Mouse (Mus musculus) ES-E14 (cell line): ENCODE data around the gene Tmem207. TPM values are rescaled to one million over a fixed set of nuclear protein-coding genes. Genes with fewer than 3 reads are reported as not detected.

Experiments
- DNase-seq: peaks from one replicate; pipeline ENCODE4 v3.0.0-alpha.2; 2013; ENCODE audit warnings: low read depth, low spot score
- H3K27ac ChIP-seq: 2 replicates; pipeline ENCODE4 v1.5.1; 2012; ENCODE audit warnings: low read depth, mild to moderate bottlenecking, low read length, moderate library complexity, mixed read lengths; ENCODE audit not compliant: poor library complexity, insufficient read depth, severe bottlenecking
- H3K36me3 ChIP-seq: 2 replicates; pipeline ENCODE4 v1.6.1; 2012; ENCODE audit warnings: mild to moderate bottlenecking, low read length, moderate library complexity, mixed read lengths; ENCODE audit not compliant: control insufficient read depth, poor library complexity, insufficient read depth, severe bottlenecking
- H3K4me1 ChIP-seq, 2 experiments: fragments of 150-350 bp in 1 of 2; sonication (generic) in 1 of 2; 2 replicates each; pipeline ENCODE4 v1.6.1; 2012; ENCODE audit warnings: low read length in 2 of 2, mild to moderate bottlenecking in 1 of 2, mixed read lengths in 1 of 2; ENCODE audit not compliant: control insufficient read depth in 2 of 2, insufficient read depth in 2 of 2, poor library complexity in 1 of 2
- H3K4me3 ChIP-seq, 2 experiments: fragments of 150-350 bp in 1 of 2; sonication (generic) in 1 of 2; 2 replicates each; pipeline ENCODE4 v1.5.1; 2012; ENCODE audit warnings: low read length in 2 of 2, low read depth in 1 of 2, mild to moderate bottlenecking in 1 of 2, mixed read lengths in 1 of 2; ENCODE audit not compliant: insufficient read depth in 1 of 2, poor library complexity in 1 of 2, severe bottlenecking in 1 of 2
- H3K9ac ChIP-seq: 2 replicates; pipeline ENCODE4 v1.6.1; 2012; ENCODE audit warnings: low read depth, mild to moderate bottlenecking, low read length, mixed read lengths; ENCODE audit not compliant: poor library complexity, insufficient read depth, severe bottlenecking
- H3K9me3 ChIP-seq: fragments of 150-350 bp; sonication (generic); 2 replicates; pipeline ENCODE4 v1.6.1; 2012; ENCODE audit warnings: low read depth, mild to moderate bottlenecking, low read length; ENCODE audit not compliant: control insufficient read depth, insufficient read depth
- CHD2 ChIP-seq: IDR thresholded peaks from 2 replicates; pipeline ENCODE4 v1.6.1; 2014; ENCODE audit warnings: mild to moderate bottlenecking, low read depth, low read length, inconsistent platforms
- HCFC1 ChIP-seq: IDR thresholded peaks from 2 replicates; pipeline ENCODE4 v1.6.1; 2012; ENCODE audit warnings: low read length, inconsistent platforms, borderline replicate concordance; ENCODE audit not compliant: insufficient read depth
- MAFK ChIP-seq: IDR thresholded peaks from 2 replicates; pipeline ENCODE4 v1.6.1; 2014; ENCODE audit warnings: mild to moderate bottlenecking, low read depth, low read length, inconsistent platforms; ENCODE audit not compliant: insufficient read depth
- ZC3H11A ChIP-seq: IDR thresholded peaks from 2 replicates; pipeline ENCODE4 v1.6.1; 2012; ENCODE audit warnings: low read depth, mild to moderate bottlenecking, inconsistent platforms, low read length, borderline replicate concordance
- ZNF384 ChIP-seq: IDR thresholded peaks from 2 replicates; pipeline ENCODE4 v1.6.1; 2012; ENCODE audit warnings: low read depth, low read length, inconsistent platforms
- in situ Hi-C, 2 experiments: fragments of 600-800 bp; cut with MboI; formaldehyde crosslinking; loops; one replicate each; pipeline ENCODE4 v1.15.1; 2025; ENCODE audit warnings: low sequenced_read_pairs in 2 of 2, inconsistent platforms in 1 of 2; ENCODE audit not compliant: unreplicated experiment in 2 of 2
- total RNA-seq: library from RNA; depleted of rRNA; stranded (reverse); fragments of 300-350 nt; gene quantifications from 2 replicates; pipeline ENCODE4 v1.2.3, GENCODE M21; 2012

Gene Tmem207
- total RNA-seq, 1 experiment = not detected

GRCm38 (mm10) chr16:26546170-26546878 is 19.8 kb upstream of the Tmem207 start:
- DNase-seq = no peak
- TF ChIP-seq CHD2 (no peak), ZC3H11A (no peak), ZNF384 (no peak), MAFK (no peak)
- no peaks in the 10 kb centered on the region for H3K9me3 ChIP-seq
- no peak overlapping the region for H3K9ac ChIP-seq
- no peak overlapping the region for H3K27ac ChIP-seq
- H3K4me1 ChIP-seq = no peaks in the 10 kb centered on the region
- H3K36me3 ChIP-seq = no peaks in the 10 kb centered on the region
- in situ Hi-C loops = no loop called here
- H3K4me3 ChIP-seq = no peak overlapping the region

DNA sequence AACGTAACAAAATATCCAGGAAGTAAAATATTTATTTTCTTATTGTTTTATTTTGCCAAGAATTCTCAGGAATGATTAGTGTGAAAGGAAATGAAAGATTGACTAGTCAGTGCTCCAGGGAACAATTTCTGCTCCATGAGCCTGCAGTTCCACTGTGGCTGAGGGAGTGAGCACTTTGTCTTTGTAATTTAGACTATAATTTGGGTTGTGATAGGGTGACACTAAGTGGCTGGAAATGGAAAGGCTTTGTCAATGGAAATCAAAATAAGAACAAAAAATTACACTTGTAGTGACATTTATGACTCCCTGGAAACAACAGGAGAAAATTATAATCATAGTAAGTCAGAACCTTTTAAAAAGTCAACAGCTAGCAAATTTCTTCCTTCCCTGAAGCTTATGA is 5.7 kb upstream of the Tmem207 start:
- no peak overlapping the region for H3K9ac ChIP-seq
- H3K27ac ChIP-seq = no peak overlapping the region
- H3K4me1 ChIP-seq = peaks cover 0 to 1% of the 10 kb centered on the region in 2 experiments; a peak in 1 of 4 replicates
- no peak for DNase-seq
- in situ Hi-C loops = no loop called here
- TF ChIP-seq ZNF384 (no peak), MAFK (no peak), CHD2 (no peak), ZC3H11A (no peak), HCFC1 (no peak)
- no peak overlapping the region for H3K4me3 ChIP-seq
- no peaks in the 10 kb centered on the region for H3K9me3 ChIP-seq
- no peaks in the 10 kb centered on the region for H3K36me3 ChIP-seq

GRCm38 (mm10) chr16:26530451-26530850 is 3.9 kb upstream of the Tmem207 start:
- no peak for DNase-seq
- no peak overlapping the region for H3K4me3 ChIP-seq
- no peak overlapping the region for H3K27ac ChIP-seq
- no peak for TF ChIP-seq MAFK
- no peak for TF ChIP-seq ZC3H11A
- no peak for TF ChIP-seq CHD2
- TF ChIP-seq ZNF384 = no peak
- TF ChIP-seq HCFC1 = no peak
- no peaks in the 10 kb centered on the region for H3K36me3 ChIP-seq
- no peaks in the 10 kb centered on the region for H3K4me1 ChIP-seq
- no peak overlapping the region for H3K9ac ChIP-seq
- H3K9me3 ChIP-seq = no peaks in the 10 kb centered on the region
- in situ Hi-C loops = no loop called here

DNA sequence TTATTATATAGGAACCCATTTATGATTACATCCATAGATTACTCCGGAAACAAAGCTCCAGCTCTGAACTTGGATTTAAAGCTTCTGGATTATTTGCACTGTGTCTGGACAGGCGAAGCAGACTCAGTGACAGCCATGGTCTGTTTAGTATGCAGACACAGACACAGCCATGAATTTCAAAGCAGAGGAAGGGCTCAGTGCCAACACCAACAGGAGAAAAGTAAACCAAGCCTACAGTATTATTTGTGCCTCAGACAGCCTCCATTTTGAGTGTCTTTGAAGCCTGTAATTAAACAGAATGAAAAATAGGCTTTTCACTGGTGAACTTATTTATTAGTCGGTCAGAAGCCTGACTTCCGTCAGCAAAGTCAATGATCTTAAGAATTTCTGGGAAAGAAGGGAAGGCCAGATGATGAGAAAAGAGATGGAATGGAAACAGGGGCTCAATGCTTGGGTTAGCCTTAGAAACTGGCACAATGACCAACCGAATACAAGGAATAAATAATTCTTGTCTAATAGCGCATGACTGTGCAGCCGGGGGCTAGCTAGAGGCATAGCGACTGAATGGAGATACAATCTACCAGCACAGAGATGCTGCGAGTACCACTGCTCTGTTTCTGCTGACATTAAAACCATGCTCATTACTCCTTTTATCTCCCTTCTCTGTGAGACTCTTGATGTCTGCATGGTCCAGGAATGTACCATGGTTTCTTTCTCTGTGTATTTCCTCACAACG is 1.5 kb upstream of the Tmem207 start:
- in situ Hi-C loops = no loop called here
- no peak overlapping the region for H3K27ac ChIP-seq
- no peak overlapping the region for H3K4me3 ChIP-seq

DNA sequence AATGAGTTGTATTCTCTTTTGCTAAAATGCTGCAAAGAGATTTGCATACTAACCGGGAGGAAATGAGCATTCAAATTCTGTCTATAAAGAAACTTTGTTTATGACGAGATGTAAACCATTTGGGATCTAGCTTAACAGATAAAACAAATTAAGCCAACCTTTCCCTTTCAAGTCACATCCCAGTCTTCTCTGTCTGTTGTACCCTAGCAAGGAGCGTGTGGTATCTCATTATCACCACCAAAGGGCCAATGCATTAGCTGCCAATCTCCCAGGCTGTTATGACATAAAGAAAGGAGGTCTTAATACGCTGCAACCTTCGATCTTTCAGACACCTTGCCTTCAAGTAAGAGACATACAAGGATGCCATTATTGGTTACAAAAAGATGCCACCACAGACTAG is 737 bp downstream of the Tmem207 start:
- no peak overlapping the region for H3K27ac ChIP-seq
- H3K4me1 ChIP-seq = no peaks in the 10 kb centered on the region
- TF ChIP-seq HCFC1 (no peak), CHD2 (no peak), MAFK (no peak), ZC3H11A (no peak), ZNF384 (no peak)
- in situ Hi-C loops = no loop called here
- DNase-seq = no peak
- H3K9ac ChIP-seq = no peak overlapping the region
- H3K36me3 ChIP-seq = no peaks in the 10 kb centered on the region
- H3K9me3 ChIP-seq = no peaks in the 10 kb centered on the region
- no peak overlapping the region for H3K4me3 ChIP-seq

More for the DNA sequence above, 1.5 kb upstream of the Tmem207 start:
- no peak for TF ChIP-seq MAFK
- no peak for DNase-seq
- Histone ChIP-seq H3K9me3 (no peaks in the 10 kb centered on the region), H3K9ac (no peak overlapping the region), H3K36me3 (no peaks in the 10 kb centered on the region), H3K4me1 (no peaks in the 10 kb centered on the region)
